Mouse (Mus musculus) A20 (cell line): ENCODE measurements around the gene Cplx2.

ENCODE experiments used
- DNase-seq: peaks from one replicate; pipeline ENCODE4 v3.0.0-alpha.2; 2011; ENCODE audit warnings: low read depth, low spot score

Cplx2 gene

GRCm38 (mm10) chr13:54371049-54371386 lies at the start of gene Cplx2:
Cplx2 (plus strand) TSS chr13:54371349.
- no peak for DNase-seq

DNA sequence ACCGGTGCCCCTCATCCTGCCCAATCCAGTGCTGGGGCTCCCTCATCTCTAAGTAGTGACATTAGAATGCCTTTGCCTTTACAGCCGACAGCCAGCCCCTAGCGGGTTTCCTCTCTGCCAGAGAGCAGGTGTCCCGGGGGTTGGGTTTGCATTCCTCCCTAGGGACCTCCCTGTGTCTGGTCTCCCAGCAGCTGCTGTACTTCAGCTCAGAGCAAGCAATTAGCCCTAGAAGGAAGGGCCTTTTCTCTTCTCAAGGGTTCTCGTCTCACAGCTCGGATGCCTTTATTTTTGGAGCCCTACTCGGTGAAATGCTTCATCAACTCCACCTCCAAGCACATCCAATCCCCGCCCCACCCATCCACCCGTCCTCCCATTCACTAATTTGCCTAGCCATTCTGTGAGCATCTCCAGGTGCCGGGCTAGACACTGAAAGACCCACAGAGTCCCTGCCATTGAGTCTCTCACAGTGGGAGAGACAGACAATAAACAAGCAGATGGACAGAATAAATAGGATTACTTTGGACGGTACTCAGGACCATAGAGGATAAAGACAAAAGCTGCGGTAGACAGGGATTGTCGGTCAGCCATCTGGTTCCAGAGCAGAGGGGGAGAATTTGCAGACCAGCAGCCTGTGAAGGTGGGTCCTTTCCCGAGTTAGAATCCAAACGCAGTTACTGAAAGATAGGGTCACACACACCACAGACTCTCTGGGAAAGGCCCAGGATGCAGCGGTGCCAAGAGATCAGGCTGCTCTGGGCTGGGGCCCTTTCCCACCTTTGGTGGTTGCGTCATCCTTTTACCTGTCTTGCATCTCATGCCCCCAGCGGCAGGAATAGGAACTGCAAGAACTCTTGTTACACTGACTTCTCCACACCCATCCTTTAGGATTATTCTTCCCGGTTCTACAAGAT lies 48.5 kb upstream of the Cplx2 start:
- DNase-seq: peak; percentile 88

GRCm38 (mm10) chr13:54323307-54324165 lies 47.6 kb upstream of the Cplx2 start:
- DNase-seq: no peak

- no peak for DNase-seq
Observed at GRCm38 (mm10) chr13:54324178-54324577, 47.0 kb upstream of the Cplx2 start.

DNA sequence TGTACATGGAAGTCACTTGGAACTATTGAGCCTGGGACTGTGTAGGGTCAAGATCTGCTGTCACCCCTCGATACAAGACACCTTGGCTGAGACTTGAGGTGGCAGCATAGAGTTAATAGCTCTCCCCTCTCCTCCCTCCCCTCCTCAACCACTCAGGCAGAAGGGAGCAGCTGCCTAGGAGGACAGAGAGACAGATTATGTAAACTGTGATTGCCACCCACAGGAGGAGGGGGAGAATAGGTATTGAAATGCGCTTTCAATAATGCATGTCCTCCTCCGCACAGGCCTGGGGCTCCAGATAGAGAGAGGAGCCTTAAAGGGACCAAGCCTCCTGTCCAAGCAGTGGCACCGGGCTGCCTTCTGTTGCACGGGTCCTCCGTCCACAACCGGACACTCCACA lies 45.3 kb upstream of the Cplx2 start:
- no peak for DNase-seq

DNA sequence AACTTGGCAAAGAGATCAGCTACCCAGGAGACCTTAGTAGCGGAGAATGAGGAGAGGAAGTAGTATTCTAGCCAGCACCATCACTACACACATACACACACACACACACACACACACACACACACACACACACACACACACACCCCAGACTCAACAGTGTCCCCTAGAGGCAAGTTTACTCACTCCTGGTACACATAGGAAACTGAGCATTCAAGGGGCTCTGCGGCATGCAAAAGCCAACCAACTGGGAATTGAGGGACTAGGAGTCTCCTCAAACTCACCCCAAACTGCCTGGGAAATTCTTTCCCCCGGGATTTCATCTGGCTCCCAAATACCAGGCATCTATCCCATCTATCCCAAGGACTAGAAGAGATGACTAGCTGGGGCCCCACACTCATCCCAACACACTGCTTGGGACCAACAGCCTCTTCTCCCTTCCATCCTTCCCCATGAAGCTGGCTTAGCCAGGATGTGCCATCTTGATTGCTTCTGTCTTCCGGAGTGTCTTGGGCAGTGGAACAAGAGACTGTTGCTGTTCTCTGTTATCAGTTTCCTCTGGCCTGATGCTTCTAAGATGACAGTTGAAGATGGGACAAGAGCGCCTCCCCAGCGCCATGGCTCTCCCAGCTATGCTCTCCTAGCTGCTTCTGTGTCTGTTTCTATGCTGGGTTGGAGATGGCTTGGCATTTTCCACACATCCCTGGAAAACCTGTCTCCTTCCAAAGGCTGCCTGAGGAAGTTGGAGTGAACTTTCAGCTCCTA lies 44.3 kb upstream of the Cplx2 start:
- peak; percentile 24 for DNase-seq

- no peak for DNase-seq
Observed at GRCm38 (mm10) chr13:54328029-54328428, 43.1 kb upstream of the Cplx2 start.

DNA sequence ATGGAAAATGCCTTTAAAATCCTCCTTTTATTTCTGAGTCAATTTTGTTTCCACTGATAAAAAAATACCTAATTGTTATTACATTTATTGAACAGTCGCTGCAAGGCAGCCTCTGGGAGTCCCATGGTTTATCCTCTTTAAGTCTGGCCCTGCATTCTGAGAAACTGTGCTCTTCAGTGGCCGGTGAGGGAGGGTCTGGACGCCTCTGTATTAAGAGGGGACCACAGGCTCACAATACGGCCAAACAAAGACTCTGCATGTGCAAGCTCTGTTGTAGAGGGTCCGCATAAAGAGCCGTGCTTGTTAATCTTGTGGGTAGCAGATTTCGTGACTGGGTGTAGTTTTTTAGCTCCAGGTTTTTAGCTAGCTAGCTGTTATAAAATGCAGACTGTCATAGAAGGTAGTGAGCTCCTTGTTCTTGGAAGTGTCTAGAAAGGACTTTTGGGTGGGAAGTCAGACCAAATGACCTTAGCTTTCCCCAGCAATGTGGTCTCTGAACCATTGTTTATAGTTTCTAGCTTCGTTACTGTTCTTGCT lies 42.1 kb upstream of the Cplx2 start:
- DNase-seq: no peak

DNA sequence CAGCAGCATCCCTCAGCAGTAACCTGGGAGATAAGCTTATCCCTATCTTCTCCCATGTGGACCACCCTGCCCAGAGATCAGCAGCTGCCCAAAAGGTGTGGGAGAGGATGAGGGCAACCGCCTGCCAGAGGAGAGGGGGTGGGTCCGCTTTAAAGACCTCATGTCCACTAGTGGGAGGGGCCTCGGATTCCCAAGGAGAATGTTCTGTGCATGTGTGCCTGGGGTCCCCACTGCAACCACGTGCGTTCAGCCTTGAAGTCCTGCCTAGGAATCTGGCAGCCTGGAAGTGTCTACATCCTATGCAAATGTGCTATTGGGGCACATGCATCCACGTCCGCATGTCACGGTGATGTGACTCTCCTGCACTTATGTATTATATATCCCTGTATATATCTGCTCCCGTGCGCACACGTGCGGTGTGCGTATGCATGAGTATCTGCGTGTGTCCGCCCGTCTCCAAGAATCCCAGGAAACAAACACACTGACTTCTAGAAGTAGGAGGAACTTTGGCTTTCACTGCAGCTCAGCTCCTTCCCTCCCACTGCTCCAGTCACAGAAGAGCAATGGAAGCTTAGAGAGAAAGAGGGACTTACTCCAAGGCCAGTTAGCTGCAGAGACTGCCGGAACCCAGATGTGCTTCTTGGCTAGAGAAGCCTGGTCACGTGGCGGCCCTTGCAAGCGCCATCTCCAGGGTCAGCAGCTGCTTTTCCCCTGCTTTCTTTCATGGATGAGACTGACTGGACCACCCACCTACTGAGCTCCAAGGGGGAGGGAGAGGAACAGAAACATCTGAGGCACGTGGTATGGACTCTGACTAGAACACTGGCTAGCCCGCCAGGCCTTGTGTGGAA lies 39.1 kb upstream of the Cplx2 start:
- DNase-seq: no peak

DNA sequence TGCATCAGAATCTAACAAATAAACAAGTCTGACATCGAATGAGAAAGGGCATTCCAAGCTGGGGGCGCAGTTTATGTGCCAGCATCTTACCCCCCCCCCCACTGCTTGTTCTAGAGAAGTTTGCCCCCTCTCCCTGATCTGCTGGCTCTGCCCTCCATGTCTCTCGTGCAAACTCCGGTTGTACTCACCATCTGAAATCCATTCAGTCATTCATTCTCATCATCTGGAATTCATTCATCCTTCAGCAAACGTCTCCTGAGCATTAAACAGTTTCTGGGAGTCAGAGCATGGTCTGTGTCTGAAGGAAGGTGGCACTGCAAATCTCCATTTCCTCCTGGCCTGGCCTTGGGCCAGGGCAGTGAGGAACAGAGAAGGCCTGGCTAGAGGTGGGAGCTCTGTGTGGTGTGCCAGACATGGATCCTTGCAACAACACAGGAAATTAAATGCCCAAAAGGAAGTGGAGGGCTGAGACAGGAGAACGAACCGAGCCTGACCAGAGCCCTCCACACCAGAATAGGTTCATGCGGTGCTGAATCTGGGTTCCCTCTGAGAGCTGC lies 38.1 kb upstream of the Cplx2 start:
- no peak for DNase-seq

DNA sequence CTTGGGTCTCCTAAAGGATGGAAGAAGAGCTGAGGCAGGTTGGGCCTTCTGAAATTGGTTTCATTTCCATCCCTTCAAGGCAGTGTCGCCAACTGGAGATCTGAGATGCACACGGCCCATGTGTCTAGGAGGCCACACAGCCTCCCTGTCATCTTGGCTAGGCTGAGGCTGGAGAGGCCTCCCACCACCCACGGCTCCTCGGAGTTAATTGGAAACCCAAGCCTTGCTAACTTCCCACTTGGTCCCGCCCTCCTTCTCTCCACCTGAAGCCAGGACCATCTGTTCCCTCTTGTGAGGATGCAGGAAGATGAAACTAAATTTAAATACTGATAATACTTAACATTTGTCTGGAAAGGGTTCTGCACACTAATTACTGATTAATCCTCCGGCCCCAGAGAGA lies 34.1 kb upstream of the Cplx2 start:
- no peak for DNase-seq

- DNase-seq: no peak
Observed at GRCm38 (mm10) chr13:54337541-54337940, 33.6 kb upstream of the Cplx2 start.

DNA sequence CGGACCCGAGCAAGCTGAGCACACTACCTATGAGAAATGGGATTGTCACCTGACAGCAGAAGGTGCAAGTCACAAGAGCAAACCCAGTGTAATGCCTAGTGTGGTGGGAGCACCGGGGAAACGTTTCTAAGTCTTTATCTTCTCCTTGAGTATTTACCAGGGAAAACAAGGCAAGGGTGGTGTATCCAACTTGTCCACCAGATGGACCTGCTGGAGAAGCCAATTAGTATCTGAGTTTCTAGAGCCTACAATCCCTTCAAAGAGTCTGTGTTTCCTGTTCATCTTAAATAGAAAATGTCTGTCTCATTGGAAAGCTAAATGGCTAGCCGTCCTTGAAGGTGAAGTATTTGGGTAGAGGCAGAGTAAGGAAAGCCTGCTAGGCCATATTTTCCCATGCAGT lies 32.3 kb upstream of the Cplx2 start:
- no peak for DNase-seq

DNA sequence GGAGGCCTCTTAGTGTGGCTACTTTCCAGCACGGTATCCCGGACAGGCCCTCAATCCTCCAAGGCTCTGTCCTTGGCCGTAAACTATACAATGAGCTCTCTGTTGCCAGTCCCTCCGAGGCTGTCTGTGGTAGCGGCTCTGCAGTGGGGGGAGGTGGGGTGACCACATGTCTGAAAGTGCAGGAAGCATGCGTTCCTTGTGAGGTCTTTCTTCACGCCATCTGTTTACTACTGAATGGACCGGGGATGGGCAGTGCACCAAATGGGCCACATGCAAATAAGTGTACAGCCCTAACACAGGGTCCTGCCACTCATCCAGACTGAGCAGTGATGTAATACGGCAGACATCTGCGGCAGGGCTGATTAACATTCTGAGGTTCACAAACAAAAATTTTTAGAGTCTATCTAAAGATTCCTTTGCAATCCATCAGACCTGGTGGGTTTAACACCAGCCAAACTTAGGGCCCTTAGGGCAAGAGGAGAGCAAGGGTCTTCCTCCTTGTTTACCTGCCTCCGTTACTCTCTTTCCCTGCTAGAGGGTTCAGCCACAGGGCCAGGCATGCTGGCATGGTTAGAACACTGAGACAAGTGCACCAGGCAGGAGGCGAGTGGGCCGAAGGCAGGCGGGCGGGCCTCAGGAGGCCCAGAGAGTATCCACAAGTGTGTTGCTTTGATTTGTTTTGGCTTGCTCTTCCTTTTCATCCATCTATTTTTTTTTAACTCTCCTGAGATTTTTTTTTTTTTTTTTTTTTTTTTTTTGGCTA lies 25.1 kb upstream of the Cplx2 start:
- DNase-seq: no peak

DNA sequence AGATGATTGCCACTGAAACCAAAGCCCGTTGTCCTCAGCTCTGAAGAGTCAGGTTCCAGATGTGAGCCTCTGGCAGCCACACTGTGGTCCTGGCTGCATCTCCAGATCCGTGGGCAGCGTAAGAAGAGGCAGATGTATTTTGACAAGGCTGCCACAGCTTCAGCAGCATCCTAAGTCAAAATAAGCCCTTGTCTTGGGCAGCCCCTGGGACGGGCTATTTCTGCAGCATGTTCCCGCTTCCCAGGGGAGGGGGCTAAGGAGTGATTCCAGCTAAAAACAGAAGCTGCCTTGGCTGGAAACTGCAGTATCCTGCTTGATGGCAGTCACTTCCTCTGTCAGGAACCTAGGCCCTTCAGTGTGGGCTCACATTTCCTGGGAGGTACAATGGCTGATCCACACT lies 23.1 kb upstream of the Cplx2 start:
- no peak for DNase-seq

DNA sequence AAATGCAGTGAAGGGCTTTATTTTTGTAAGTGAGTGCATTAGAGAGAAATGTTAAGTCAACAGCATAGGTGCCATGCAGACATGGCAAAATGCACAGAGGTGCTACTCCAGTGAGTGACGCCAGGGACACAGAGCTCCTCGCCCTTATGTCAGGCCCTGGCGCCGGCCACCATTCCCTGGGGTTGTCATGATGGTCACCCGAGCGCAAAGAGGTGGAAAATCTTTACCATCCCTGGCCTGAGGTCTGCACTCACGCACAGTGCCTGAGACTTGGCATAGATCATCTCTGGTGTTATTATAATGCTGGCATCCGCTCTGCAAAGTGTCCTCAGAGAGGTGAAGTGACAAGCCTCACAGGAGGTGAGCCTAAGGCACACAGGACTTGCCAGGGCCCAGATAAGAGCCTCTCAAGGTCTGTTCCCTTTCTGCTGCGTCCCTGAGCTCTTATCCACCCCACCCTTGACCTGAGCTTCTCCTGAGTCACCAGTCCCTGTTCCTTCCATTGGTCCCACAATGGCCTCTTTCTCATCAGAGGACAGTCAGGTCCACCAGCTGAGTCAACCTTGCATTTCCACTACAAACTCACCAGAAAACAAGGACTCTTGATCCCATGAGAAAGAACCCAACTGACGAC lies 21.9 kb upstream of the Cplx2 start:
- DNase-seq: no peak

GRCm38 (mm10) chr13:54357420-54357819 lies 13.7 kb upstream of the Cplx2 start:
- DNase-seq: no peak

DNA sequence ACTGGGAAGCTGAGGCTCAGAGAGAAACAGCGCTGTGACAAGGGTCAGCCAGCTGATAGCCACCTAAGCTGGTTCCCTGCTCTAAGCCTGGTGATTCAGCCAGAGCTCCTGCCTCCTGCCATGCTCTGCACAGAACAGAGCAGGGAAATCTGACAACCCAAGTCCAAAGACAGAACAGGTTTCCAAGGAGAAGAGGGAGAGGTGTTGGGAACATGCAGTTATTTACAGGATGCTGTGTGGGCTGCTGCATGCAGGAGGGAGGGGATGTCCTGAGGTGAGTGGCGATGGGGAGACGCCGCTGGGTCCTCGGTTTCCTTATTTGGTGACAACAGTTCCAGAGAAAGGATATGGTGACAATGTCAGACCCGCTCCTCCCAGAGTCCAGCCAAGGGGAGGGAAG lies 12.0 kb upstream of the Cplx2 start:
- no peak for DNase-seq

- no peak for DNase-seq
Observed at GRCm38 (mm10) chr13:54364686-54365085, 6.5 kb upstream of the Cplx2 start.
